Mouse (Mus musculus): ENCODE data around the gene Twsg1.
A peak's percentile ranks its signal among the peaks of the same experiment; 100 is the strongest.

Twsg1 gene

GRCm38 (mm10) chr17:65886571-65886970 lies 64.5 kb downstream of the Twsg1 start:
- DNase-seq (ENCODE audit: low spot score in 2 of 2): no peak

GRCm38 (mm10) chr17:65885697-65886529 lies 65.1 kb downstream of the Twsg1 start, which contains the start of gene Ralbp1:
Ralbp1 (minus strand) TSS chr17:65885798.
- peak; percentile 48 to 63 for DNase-seq (ENCODE audit: low spot score in 2 of 2)

- DNase-seq (ENCODE audit: low spot score in 2 of 2): no peak
These were observed 65.7 kb downstream of the Twsg1 start for GRCm38 (mm10) chr17:65885398-65885696.

- DNase-seq (ENCODE audit: low spot score in 2 of 2): peak; percentile 100
These were observed 66.2 kb downstream of the Twsg1 start for GRCm38 (mm10) chr17:65884691-65885397.

GRCm38 (mm10) chr17:65884061-65884669 lies 66.9 kb downstream of the Twsg1 start:
- DNase-seq (ENCODE audit: low spot score in 2 of 2): peak; percentile 59 to 61

GRCm38 (mm10) chr17:65877026-65877425 lies 74.0 kb downstream of the Twsg1 start:
- DNase-seq (ENCODE audit: low spot score in 2 of 2): no peak

GRCm38 (mm10) chr17:65873834-65874233 lies 77.2 kb downstream of the Twsg1 start:
- no peak for DNase-seq (ENCODE audit: low spot score in 2 of 2)

- DNase-seq (ENCODE audit: low spot score in 2 of 2): no peak
These were observed 77.9 kb downstream of the Twsg1 start for GRCm38 (mm10) chr17:65873156-65873555.

- no peak for DNase-seq (ENCODE audit: low spot score in 2 of 2)
These were observed 78.4 kb downstream of the Twsg1 start for GRCm38 (mm10) chr17:65872652-65873051.

GRCm38 (mm10) chr17:65872051-65872450 lies 79.0 kb downstream of the Twsg1 start:
- no peak for DNase-seq (ENCODE audit: low spot score in 2 of 2)
